Mouse (Mus musculus): ENCODE results near the gene Gm20388.

GRCm38 (mm10) chr8:119931317-119931716, 20.7 kb downstream of the Gm20388 start:
- no peak for TF ChIP-seq POLR2A (IDR thresholded peaks at IDR 0.05; ENCODE audit: insufficient read depth, low read depth, low read length)
- no peak for TF ChIP-seq CTCF (IDR thresholded peaks at IDR 0.05; ENCODE audit: insufficient read depth, low read depth, low read length)

All from olfactory bulb, adult 2 months (tissue).